Mouse (Mus musculus): ENCODE results near the gene Hoxb5.

Hoxb5 gene

GRCm38 (mm10) chr11:96351831-96352230, 48.7 kb downstream of the Hoxb5 start:
- in situ Hi-C loops (cut with MboI; ENCODE audit: low pct_unique_long_range_greater_than_20kb in 1 of 2, low sequenced_read_pairs in 2 of 2, unreplicated experiment in 1 of 2), result no loop called here

GRCm38 (mm10) chr11:96352691-96353521, 49.8 kb downstream of the Hoxb5 start:
- in situ Hi-C loops (cut with MboI; ENCODE audit: low pct_unique_long_range_greater_than_20kb in 1 of 2, low sequenced_read_pairs in 2 of 2, unreplicated experiment in 1 of 2), result no loop called here

GRCm38 (mm10) chr11:96353522-96353841, 50.3 kb downstream of the Hoxb5 start:
- in situ Hi-C loops (cut with MboI; ENCODE audit: low pct_unique_long_range_greater_than_20kb in 1 of 2, low sequenced_read_pairs in 2 of 2, unreplicated experiment in 1 of 2), result no loop called here

GRCm38 (mm10) chr11:96353939-96354338, 50.8 kb downstream of the Hoxb5 start:
- in situ Hi-C loops (cut with MboI; ENCODE audit: low pct_unique_long_range_greater_than_20kb in 1 of 2, low sequenced_read_pairs in 2 of 2, unreplicated experiment in 1 of 2), result no loop called here

GRCm38 (mm10) chr11:96354376-96354775, 51.2 kb downstream of the Hoxb5 start:
- in situ Hi-C loops (cut with MboI; ENCODE audit: low pct_unique_long_range_greater_than_20kb in 1 of 2, low sequenced_read_pairs in 2 of 2, unreplicated experiment in 1 of 2), result no loop called here

- in situ Hi-C loops (cut with MboI; ENCODE audit: low pct_unique_long_range_greater_than_20kb in 1 of 2, low sequenced_read_pairs in 2 of 2, unreplicated experiment in 1 of 2), result no loop called here
Measured at GRCm38 (mm10) chr11:96354801-96355311, 51.7 kb downstream of the Hoxb5 start.

Data from mouse embryonic stem cell (cell line).